Mouse (Mus musculus): ENCODE measurements around the gene Bcl2l15.

DNA sequence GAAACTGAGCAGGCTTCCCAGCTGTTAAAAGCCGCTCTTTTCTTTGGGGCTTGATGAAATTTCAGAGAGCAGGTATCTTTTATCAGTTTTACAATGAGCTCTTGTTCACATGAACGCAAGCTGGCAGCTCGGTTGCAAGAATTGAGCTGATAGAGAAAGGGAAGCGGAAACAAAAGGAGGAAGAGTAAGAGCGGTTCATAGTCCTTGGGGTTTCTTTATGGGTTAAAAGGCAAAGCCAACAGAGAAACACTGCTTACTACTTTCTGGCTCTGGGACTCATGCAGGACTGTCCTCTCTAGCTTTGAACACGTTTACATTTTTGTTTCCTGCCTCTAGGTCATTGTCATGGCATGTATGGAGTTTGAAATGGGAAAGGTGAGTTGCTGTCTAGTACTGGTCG, 41.9 kb downstream of the Bcl2l15 start:
- no peak for TF ChIP-seq MAFK (IDR thresholded peaks at IDR 0.05; ENCODE audit: insufficient read depth, low read depth, low read length)
- no peak for TF ChIP-seq HCFC1 (IDR thresholded peaks at IDR 0.05; ENCODE audit: borderline replicate concordance, insufficient read depth, low read length)
- TF ChIP-seq CHD2 (IDR thresholded peaks at IDR 0.05; ENCODE audit: low read depth, low read length) = no peak
- no peak for TF ChIP-seq ZNF384 (IDR thresholded peaks at IDR 0.05; ENCODE audit: low read depth, low read length)
- TF ChIP-seq ZC3H11A (IDR thresholded peaks at IDR 0.05; ENCODE audit: borderline replicate concordance, low read depth, low read length) = no peak
